Mouse (Mus musculus) testis, adult 2 months (tissue): ENCODE results near the gene Erp29.

Experiments used
- CTCF ChIP-seq: fragments of 200-500 bp; IDR thresholded peaks from 2 replicates; pipeline ENCODE4 v1.5.1; 2012; ENCODE audit warnings: low read depth, mild to moderate bottlenecking, inconsistent platforms, low read length, moderate library complexity; ENCODE audit not compliant: control insufficient read depth, insufficient read depth, insufficient replicate concordance
- POLR2A ChIP-seq: fragments of 200-500 bp; IDR thresholded peaks from 2 replicates; pipeline ENCODE4 v1.6.1; 2012; ENCODE audit warnings: low read depth, mild to moderate bottlenecking, inconsistent platforms, low read length, moderate library complexity; ENCODE audit not compliant: control insufficient read depth

DNA sequence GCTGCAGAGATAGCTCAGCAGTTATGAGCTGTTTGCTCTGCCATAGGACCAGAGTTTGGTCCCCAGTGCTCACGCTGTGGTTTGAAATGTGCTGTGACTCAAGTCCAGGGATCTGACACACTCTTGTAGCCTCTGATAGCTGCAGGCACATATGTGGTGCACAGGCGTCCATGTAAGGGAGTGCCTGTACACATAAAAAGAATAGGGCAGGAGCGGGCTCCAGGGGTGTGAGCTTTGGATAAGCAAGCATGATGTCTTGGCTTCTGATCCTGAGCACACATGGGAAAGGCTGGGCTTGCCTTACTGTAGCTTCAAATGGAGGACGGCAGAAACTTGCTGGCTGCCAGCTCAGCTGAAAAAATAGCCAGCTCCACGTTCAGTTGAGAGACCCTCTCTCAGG is 56.7 kb downstream of the Erp29 start:
- no peak for TF ChIP-seq POLR2A
- TF ChIP-seq CTCF = no peak
